Mouse (Mus musculus): Measurements from ENCODE around the gene Tm9sf1.

Tm9sf1 gene

DNA sequence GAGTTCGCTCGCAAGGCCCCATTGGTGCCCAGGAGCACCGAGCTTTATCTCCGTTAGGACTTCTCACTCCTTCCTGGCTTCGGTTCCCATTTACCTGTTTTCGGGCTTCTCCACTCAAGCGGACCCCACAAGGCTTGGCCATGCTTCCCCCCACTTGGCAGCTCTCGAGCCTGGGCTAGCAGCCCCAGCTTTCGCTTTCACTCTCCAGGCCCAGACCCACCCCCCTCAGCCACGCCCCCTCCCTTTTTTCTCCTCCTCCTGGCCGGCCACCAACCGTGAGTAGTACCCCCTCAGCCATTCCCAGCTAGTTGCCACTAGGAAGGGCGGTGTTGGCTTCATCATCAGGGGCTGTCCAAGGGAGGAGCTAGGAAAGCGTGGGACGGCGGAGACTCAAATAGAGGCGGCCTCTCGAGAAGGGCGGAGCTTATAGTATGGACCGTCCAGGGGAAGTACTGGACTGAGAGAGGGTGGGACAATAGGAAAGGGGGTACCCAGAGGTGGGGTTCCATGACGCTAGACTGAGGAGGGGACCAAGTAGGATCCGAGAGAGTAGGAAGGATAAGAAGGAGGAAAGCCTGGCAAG, 52.8 kb downstream of the Tm9sf1 start, which contains the start of gene Psme2:
Gene Psme2, minus strand, starts transcription at position 366 of the 583 bp plus-strand sequence.
- DNase-seq (ENCODE audit: low spot score in 2 of 2), result peak; percentile 88 to 92

DNA sequence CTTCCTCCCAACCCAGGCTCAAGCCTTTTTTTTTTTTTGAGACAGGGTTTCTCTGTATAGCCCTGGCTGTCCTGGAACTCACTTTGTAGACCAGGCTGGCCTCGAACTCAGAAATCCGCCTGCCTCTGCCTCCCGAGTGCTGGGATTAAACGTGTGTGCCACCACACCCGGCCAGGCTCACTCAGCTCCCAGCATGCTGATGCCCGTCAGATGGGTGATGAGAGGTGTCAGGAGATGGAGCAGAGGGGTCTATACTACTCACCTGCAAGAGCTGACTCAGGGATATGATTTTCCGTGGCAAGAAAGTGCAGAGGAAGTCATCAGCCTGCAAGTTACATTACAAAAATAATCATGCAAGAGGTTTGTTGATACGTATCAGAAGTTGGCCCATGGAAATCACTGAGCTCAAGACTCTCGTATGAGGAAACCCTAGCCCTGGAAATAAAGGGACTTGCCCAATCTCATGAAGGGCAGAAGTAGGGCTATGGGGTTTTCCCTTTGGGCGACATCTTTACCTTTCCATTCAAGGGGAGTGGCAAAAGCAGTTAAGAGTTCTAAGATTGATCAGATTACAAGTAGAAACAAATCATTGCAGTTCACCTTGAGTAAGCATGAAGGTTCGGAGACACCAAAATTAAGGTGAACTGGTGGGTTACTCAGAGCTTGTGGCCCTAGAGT, 53.7 kb downstream of the Tm9sf1 start:
- no peak for DNase-seq (ENCODE audit: low spot score in 2 of 2)

DNA sequence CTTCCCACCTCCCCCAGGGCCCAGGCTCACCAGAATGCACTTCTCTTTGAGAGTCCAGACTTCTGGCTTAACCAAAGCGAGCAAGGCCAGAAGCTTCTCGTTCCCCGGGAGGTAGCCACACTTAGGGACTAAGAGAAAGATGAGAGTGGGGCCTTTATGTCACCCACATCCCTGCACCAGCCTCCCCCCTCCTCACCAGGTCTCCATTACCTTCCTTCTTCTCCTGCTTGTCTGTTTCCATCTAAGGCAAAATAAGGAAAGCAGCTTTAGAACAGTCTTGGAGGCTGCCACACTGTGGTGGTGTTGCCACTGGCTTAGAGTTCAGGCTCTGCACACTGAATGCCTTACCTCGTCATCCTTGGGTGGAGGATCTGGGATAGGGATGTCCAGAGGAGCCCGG, 54.3 kb downstream of the Tm9sf1 start:
- DNase-seq (ENCODE audit: low spot score in 2 of 2), result no peak

DNA sequence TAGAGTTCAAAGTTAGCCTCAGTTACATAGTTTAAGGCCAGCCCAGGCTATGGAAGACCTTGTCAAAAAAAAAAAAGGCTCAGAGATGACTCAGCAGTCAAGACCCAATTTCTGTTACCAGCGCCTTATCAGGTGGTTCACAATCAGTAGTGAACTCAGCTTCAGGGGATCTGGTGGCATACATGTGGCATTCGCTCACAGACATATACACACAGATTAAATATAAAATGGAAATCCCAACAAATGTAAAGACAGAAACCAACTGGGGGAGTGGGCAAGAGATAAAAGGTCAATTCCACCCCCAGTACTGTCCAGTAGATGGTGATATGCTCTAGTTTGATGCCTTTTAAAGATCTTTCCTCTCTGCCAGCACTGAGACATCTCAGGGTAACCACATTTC, 57.5 kb downstream of the Tm9sf1 start:
- DNase-seq (ENCODE audit: low spot score in 2 of 2), result no peak

Measured in frontal cortex, postnatal 10 days (tissue).